Mouse (Mus musculus) intestine, embryonic 15.5 days (tissue): Measurements from ENCODE around the gene Dpp6. TPM values are rescaled to one million over a fixed set of nuclear protein-coding genes. Genes with fewer than 3 reads are reported as not detected.

Experiments used
- ATAC-seq: fragments of 200-750 bp; cut with Nextera tagmentation; 2 replicates; pipeline ENCODE4 v1.8.0; 2017; ENCODE audit warnings: moderate TSS enrichment, moderate library complexity
- H3K27ac ChIP-seq: fragments of 300-500 bp; sonication (generic); 2 replicates; pipeline ENCODE4 v1.5.1; 2015; ENCODE audit warnings: mild to moderate bottlenecking, inconsistent platforms
- H3K27me3 ChIP-seq: fragments of 300-500 bp; sonication (generic); replicated peaks from 2 replicates; pipeline ENCODE4 v1.6.1; 2015; ENCODE audit warnings: inconsistent platforms
- H3K36me3 ChIP-seq: fragments of 300-500 bp; sonication (generic); 2 replicates; pipeline ENCODE4 v1.6.1; 2015; ENCODE audit warnings: inconsistent platforms
- H3K4me1 ChIP-seq: fragments of 300-500 bp; sonication (generic); replicated peaks from 2 replicates; pipeline ENCODE4 v1.6.1; 2015; ENCODE audit warnings: inconsistent platforms
- H3K4me2 ChIP-seq: fragments of 300-500 bp; sonication (generic); replicated peaks from 2 replicates; pipeline ENCODE4 v1.6.1; 2015; ENCODE audit warnings: mild to moderate bottlenecking, inconsistent platforms
- H3K4me3 ChIP-seq: fragments of 300-500 bp; sonication (generic); replicated peaks from 2 replicates; pipeline ENCODE4 v1.5.1; 2015; ENCODE audit warnings: inconsistent platforms
- H3K9ac ChIP-seq: fragments of 300-500 bp; sonication (generic); 2 replicates; pipeline ENCODE4 v1.6.1; 2015; ENCODE audit warnings: inconsistent platforms
- H3K9me3 ChIP-seq: fragments of 300-500 bp; sonication (generic); 2 replicates; pipeline ENCODE4 v1.6.1; 2016; ENCODE audit warnings: inconsistent platforms
- WGBS: fragments of 180-500 bp; shearing (Covaris S2); methylation state at CpG from one replicate; pipeline ENCODE4 v1.1.7; 2015; 5-methylcytosine and 5-hydroxymethylcytosine counted together
- polyA plus RNA-seq: library from polyadenylated mRNA; unstranded; fragments of >200 nt; fragmentation: Nextera tagmentation; extraction: Ambion mirVana; gene quantifications from 2 replicates; pipeline ENCODE4 v1.2.1, GENCODE M21; 2015

Dpp6 gene
- polyA plus RNA-seq, 1 experiment from 2014 or later: 1.3 TPM

DNA sequence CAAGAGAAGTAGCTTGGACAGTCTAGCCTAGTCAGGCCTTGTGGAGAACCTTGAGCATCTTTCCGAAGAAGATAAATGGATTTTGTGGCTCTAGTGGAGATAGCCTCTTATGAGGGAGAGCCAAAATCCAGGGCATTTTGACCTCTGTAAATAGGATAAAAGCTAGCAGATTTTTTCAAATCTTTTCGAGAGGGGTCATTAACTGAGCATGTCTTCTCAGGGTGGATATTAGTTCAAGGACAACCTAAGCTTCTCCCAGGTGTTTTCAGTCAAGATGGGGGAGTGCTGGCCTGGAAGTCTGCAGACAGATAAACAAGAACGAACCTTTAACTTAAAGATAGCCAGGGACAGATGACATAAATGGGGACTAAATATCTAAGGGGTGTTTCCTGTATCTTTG is 581.4 kb downstream of the Dpp6 start:
- ATAC-seq: no peak
- H3K27me3 ChIP-seq: no peaks in the 10 kb centered on the region

DNA sequence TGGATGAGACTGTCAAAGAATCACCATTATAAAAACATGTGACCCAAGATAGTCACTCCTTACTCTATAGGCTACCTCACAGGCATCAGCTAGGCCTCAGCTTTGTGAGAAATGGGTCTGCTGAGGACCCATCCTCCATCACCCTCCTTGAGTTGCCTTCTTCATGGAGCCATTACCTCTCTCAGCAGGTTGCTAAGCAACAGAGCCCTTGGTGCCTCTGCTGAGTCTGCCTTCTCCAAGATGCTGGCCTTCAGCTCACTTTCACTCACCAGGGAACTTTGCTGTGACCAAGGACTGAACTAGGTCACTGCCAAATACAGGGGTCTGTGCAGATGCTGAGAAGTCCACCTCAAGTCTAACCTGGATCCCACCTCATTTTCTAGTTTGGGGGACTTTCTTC is 582.1 kb downstream of the Dpp6 start:
- Histone ChIP-seq H3K9ac (no peak overlapping the region), H3K4me3 (no peak overlapping the region), H3K4me2 (no peak overlapping the region), H3K4me1 (no peaks in the 10 kb centered on the region), H3K27ac (no peak overlapping the region), H3K9me3 (no peaks in the 10 kb centered on the region), H3K27me3 (no peaks in the 10 kb centered on the region), H3K36me3 (no peaks in the 10 kb centered on the region)
- ATAC-seq: no peak

More for the DNA sequence above, 581.4 kb downstream of the Dpp6 start:
- Histone ChIP-seq H3K4me2 (no peak overlapping the region), H3K27ac (no peak overlapping the region), H3K9me3 (no peaks in the 10 kb centered on the region), H3K36me3 (no peaks in the 10 kb centered on the region), H3K4me1 (no peaks in the 10 kb centered on the region), H3K9ac (no peak overlapping the region), H3K4me3 (no peak overlapping the region)
- WGBS: 56% methylated on average over 3 of the region's 3 CpGs

GRCm38 (mm10) chr5:27402616-27403015 is 585.6 kb downstream of the Dpp6 start:
- ATAC-seq: no peak
- WGBS: 89% methylated on average over 1 of the region's 1 CpGs
- H3K27me3 ChIP-seq: no peaks in the 10 kb centered on the region

GRCm38 (mm10) chr5:27408854-27409253 is 591.9 kb downstream of the Dpp6 start:
- ATAC-seq: no peak
- no peaks in the 10 kb centered on the region for H3K4me1 ChIP-seq
- H3K9ac ChIP-seq: no peak overlapping the region
- H3K4me2 ChIP-seq: no peak overlapping the region
- no peak overlapping the region for H3K4me3 ChIP-seq
- H3K27ac ChIP-seq: no peak overlapping the region
- no peaks in the 10 kb centered on the region for H3K27me3 ChIP-seq
- H3K9me3 ChIP-seq: no peaks in the 10 kb centered on the region
- H3K36me3 ChIP-seq: no peaks in the 10 kb centered on the region
- 67% methylated on average over 7 of the region's 7 CpGs for WGBS

More at GRCm38 (mm10) chr5:27402616-27403015, 585.6 kb downstream of the Dpp6 start:
- H3K4me2 ChIP-seq: no peak overlapping the region
- no peaks in the 10 kb centered on the region for H3K36me3 ChIP-seq
- H3K9me3 ChIP-seq: no peaks in the 10 kb centered on the region
- no peaks in the 10 kb centered on the region for H3K4me1 ChIP-seq
- H3K27ac ChIP-seq: no peak overlapping the region
- no peak overlapping the region for H3K4me3 ChIP-seq
- H3K9ac ChIP-seq: no peak overlapping the region

DNA sequence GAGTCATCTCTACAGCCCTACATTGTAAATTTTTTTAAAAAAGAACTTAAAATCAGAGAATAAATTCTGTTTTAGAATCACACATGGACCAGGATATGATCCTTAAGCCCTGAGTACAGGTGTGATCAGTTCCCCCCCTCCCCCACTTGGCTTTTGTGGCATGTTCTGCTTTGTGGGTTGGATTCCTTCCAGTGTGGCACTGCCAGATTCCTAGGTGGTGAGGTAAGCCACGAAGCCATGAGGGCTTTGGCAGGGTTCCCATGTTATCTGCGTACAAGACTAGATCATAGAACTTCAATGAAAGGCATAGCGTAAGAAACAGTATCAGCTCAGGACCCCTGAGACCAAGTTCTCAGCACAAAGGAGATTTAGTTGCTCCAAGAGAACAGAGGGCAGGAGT is 596.0 kb downstream of the Dpp6 start:
- no peak overlapping the region for H3K4me2 ChIP-seq
- no peaks in the 10 kb centered on the region for H3K27me3 ChIP-seq
- H3K9me3 ChIP-seq: no peaks in the 10 kb centered on the region
- no peaks in the 10 kb centered on the region for H3K36me3 ChIP-seq
- no peak overlapping the region for H3K9ac ChIP-seq
- no peak overlapping the region for H3K27ac ChIP-seq
- 0 out of 2 replicates have a peak, but pooled peaks have one; percentile 15 for ATAC-seq
- WGBS: 59% methylated on average over 3 of the region's 3 CpGs
- H3K4me1 ChIP-seq: no peaks in the 10 kb centered on the region
- H3K4me3 ChIP-seq: no peak overlapping the region

DNA sequence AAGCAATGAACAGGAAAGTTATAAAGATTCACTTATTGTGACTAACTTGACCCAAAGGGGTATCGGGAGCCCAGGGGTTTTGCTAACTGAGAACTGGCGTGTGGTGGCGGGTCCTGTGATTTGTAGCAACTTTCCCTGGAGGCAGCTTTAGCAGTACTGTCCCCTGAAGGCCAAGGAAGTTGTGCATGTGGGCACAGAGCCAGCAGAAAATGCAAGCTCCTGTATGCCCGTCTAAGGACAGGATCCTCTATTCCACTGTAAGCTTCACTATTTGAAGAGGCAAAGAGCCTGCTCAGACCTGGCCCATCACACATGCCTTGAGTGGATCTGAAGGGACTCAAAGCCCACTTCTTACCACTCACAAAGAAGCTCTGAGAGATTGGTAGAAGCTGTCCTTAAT is 598.5 kb downstream of the Dpp6 start:
- H3K27me3 ChIP-seq: no peaks in the 10 kb centered on the region
- no peaks in the 10 kb centered on the region for H3K36me3 ChIP-seq
- ATAC-seq: no peak
- no peaks in the 10 kb centered on the region for H3K4me1 ChIP-seq
- H3K27ac ChIP-seq: no peak overlapping the region
- H3K4me3 ChIP-seq: no peak overlapping the region
- H3K9me3 ChIP-seq: no peaks in the 10 kb centered on the region
- WGBS: 80% methylated on average over 4 of the region's 4 CpGs
- H3K4me2 ChIP-seq: no peak overlapping the region
- no peak overlapping the region for H3K9ac ChIP-seq

DNA sequence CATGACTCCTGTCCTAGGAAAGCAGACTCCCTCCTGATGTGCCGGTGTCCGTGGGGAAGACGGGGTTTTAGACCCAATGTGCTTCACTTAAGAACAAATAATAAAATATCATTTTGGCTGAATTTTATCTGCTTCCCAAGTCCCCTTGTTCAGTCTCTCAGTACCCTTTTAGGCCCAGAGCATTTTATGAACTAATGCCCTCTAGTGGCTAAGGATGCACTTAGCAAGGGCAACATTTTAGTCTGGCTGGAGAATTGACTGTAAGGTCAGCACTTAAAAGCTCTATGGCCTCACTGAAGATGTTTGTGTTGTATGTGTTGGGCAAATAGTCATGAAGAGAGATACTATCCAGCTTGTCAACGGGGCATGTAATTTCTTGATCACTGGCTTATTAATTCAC is 599.6 kb downstream of the Dpp6 start:
- H3K27ac ChIP-seq: no peak overlapping the region
- no peak overlapping the region for H3K4me2 ChIP-seq
- no peaks in the 10 kb centered on the region for H3K27me3 ChIP-seq
- no peaks in the 10 kb centered on the region for H3K36me3 ChIP-seq
- H3K9me3 ChIP-seq: no peaks in the 10 kb centered on the region
- H3K4me1 ChIP-seq: no peaks in the 10 kb centered on the region
- 61% methylated on average over 4 of the region's 4 CpGs for WGBS
- H3K9ac ChIP-seq: no peak overlapping the region
- ATAC-seq: no peak
- no peak overlapping the region for H3K4me3 ChIP-seq

- Histone ChIP-seq H3K27me3 (no peaks in the 10 kb centered on the region), H3K4me2 (no peak overlapping the region), H3K9ac (no peak overlapping the region), H3K9me3 (no peaks in the 10 kb centered on the region), H3K4me1 (no peaks in the 10 kb centered on the region), H3K36me3 (no peaks in the 10 kb centered on the region), H3K4me3 (no peak overlapping the region), H3K27ac (no peak overlapping the region)
- 59% methylated on average over 7 of the region's 7 CpGs for WGBS
- ATAC-seq: no peak
These were observed 600.4 kb downstream of the Dpp6 start for GRCm38 (mm10) chr5:27417398-27417797.

GRCm38 (mm10) chr5:27418856-27419255 is 601.9 kb downstream of the Dpp6 start:
- H3K36me3 ChIP-seq: no peaks in the 10 kb centered on the region
- H3K27me3 ChIP-seq: no peaks in the 10 kb centered on the region
- H3K27ac ChIP-seq: no peak overlapping the region
- 75% methylated on average over 1 of the region's 1 CpGs for WGBS
- H3K4me2 ChIP-seq: no peak overlapping the region
- H3K9ac ChIP-seq: no peak overlapping the region
- H3K9me3 ChIP-seq: no peaks in the 10 kb centered on the region
- no peak for ATAC-seq
- H3K4me3 ChIP-seq: no peak overlapping the region
- H3K4me1 ChIP-seq: no peaks in the 10 kb centered on the region

GRCm38 (mm10) chr5:27421090-27421635 is 604.2 kb downstream of the Dpp6 start:
- peak; percentile 97 for ATAC-seq
- Histone ChIP-seq H3K27ac (0 out of 2 replicates have a peak overlapping the region, but pooled peaks have one; percentile 13), H3K4me2 (no peak overlapping the region), H3K9me3 (no peaks in the 10 kb centered on the region), H3K9ac (no peak overlapping the region), H3K4me3 (no peak overlapping the region), H3K36me3 (no peaks in the 10 kb centered on the region), H3K27me3 (no peaks in the 10 kb centered on the region), H3K4me1 (no peaks in the 10 kb centered on the region)
- WGBS: 50% methylated on average over 4 of the region's 4 CpGs

DNA sequence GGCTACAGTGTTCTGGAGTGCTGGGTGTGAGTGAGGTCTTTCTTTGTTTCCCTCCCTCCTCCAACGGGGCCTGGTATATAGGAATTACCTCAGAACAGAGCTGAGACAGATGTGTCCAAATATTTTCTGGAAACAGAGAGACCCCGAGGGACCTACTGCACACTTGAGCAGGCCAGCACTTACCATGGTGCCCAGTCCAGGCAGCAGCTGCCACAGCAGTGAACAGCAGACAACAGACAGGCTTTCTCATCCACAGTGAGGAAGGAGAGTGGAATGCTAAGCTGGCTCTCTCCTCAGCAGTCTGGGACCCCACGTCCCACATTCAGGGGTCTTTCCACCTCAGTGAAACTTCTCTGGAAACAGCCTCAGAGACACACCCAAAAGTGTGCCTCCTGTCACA is 606.8 kb downstream of the Dpp6 start:
- H3K9me3 ChIP-seq: no peaks in the 10 kb centered on the region
- H3K36me3 ChIP-seq: no peaks in the 10 kb centered on the region
- H3K4me1 ChIP-seq: no peaks in the 10 kb centered on the region
- no peak for ATAC-seq
- H3K27me3 ChIP-seq: no peaks in the 10 kb centered on the region
- no peak overlapping the region for H3K9ac ChIP-seq
- H3K4me2 ChIP-seq: no peak overlapping the region
- no peak overlapping the region for H3K27ac ChIP-seq
- 76% methylated on average over 3 of the region's 3 CpGs for WGBS
- H3K4me3 ChIP-seq: no peak overlapping the region

- no peak overlapping the region for H3K4me2 ChIP-seq
- H3K27ac ChIP-seq: no peak overlapping the region
- ATAC-seq: no peak
- H3K4me3 ChIP-seq: no peak overlapping the region
- no peaks in the 10 kb centered on the region for H3K4me1 ChIP-seq
- 63% methylated on average over 3 of the region's 3 CpGs for WGBS
- no peaks in the 10 kb centered on the region for H3K27me3 ChIP-seq
- no peak overlapping the region for H3K9ac ChIP-seq
- no peaks in the 10 kb centered on the region for H3K9me3 ChIP-seq
- no peaks in the 10 kb centered on the region for H3K36me3 ChIP-seq
These were observed 607.6 kb downstream of the Dpp6 start for GRCm38 (mm10) chr5:27424484-27425080.

DNA sequence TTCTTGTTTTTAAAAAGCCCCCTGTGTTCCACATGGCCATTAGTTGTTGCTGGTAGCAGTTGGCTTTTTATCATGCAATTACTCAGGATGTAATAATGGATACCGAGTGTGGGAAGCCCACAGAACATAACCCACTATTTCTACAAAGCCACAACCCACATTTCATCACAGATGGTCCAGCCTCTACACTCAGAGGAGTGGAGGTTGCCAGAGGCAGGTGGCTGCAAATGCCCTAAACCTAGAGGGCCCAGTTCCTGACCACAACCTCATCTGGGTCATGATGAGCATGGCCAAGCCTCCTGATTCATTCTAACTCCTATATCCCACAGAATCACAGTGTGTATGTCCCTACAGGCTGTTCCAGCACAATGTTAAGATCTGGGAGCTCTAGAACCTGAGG is 609.2 kb downstream of the Dpp6 start:
- H3K27me3 ChIP-seq: no peaks in the 10 kb centered on the region
- ATAC-seq: no peak
- no peaks in the 10 kb centered on the region for H3K9me3 ChIP-seq
- no peaks in the 10 kb centered on the region for H3K36me3 ChIP-seq
- no peak overlapping the region for H3K4me3 ChIP-seq
- no peak overlapping the region for H3K27ac ChIP-seq
- no peak overlapping the region for H3K4me2 ChIP-seq
- no peaks in the 10 kb centered on the region for H3K4me1 ChIP-seq
- WGBS: 68% methylated on average over 1 of the region's 1 CpGs
- no peak overlapping the region for H3K9ac ChIP-seq
